Mouse (Mus musculus) small intestine, adult 2 months (tissue): ENCODE data around the gene Ahrr. TPM values are rescaled to one million over a fixed set of nuclear protein-coding genes. Genes with fewer than 3 reads are reported as not detected.
A peak's percentile ranks its signal among the peaks of the same experiment; 100 is the strongest.

Experiments
- H3K27ac ChIP-seq: fragments of 200-500 bp; 2 replicates; pipeline ENCODE4 v1.5.1; 2012; ENCODE audit warnings: low read depth, low read length, control low read depth, inconsistent platforms; ENCODE audit not compliant: insufficient read depth
- H3K27me3 ChIP-seq: fragments of 200-500 bp; 2 replicates; pipeline ENCODE4 v1.6.1; 2012; ENCODE audit warnings: mild to moderate bottlenecking, moderate library complexity, low read length, inconsistent platforms; ENCODE audit not compliant: control insufficient read depth, insufficient read depth
- H3K36me3 ChIP-seq: fragments of 200-500 bp; 2 replicates; pipeline ENCODE4 v1.6.1; 2012; ENCODE audit warnings: mild to moderate bottlenecking, low read length, control low read depth, inconsistent platforms; ENCODE audit not compliant: control insufficient read depth, insufficient read depth
- H3K4me1 ChIP-seq: fragments of 200-500 bp; 2 replicates; pipeline ENCODE4 v1.6.1; 2012; ENCODE audit warnings: low read length, inconsistent platforms, mixed read lengths; ENCODE audit not compliant: control insufficient read depth, insufficient read depth, insufficient read length
- H3K4me3 ChIP-seq: fragments of 200-500 bp; 2 replicates; pipeline ENCODE4 v1.5.1; 2012; ENCODE audit warnings: low read depth, mild to moderate bottlenecking, control low read depth, inconsistent platforms, low read length, moderate library complexity
- CTCF ChIP-seq: fragments of 200-500 bp; IDR thresholded peaks from 2 replicates; pipeline ENCODE4 v1.5.1; 2012; ENCODE audit warnings: low read depth, mild to moderate bottlenecking, control low read depth, inconsistent platforms, low read length, moderate library complexity, mixed read lengths; ENCODE audit not compliant: insufficient replicate concordance, insufficient read length; ENCODE audit errors: extremely low read depth
- POLR2A ChIP-seq: fragments of 200-500 bp; IDR thresholded peaks from 2 replicates; pipeline ENCODE4 v1.6.1; 2012; ENCODE audit warnings: low read depth, mild to moderate bottlenecking, control low read depth, inconsistent platforms, low read length, moderate library complexity
- WGBS: fragments of 180-500 bp; shearing (Covaris S2); methylation state at CpG from one replicate; pipeline ENCODE4 v1.1.7; 2018; 5-methylcytosine and 5-hydroxymethylcytosine counted together
- polyA plus RNA-seq: library from polyadenylated mRNA; depleted of rRNA; stranded (reverse); fragments of >200 nt; gene quantifications from 2 replicates; pipeline ENCODE4 v1.2.3, GENCODE M21; 2012

The Ahrr gene
- polyA plus RNA-seq, 1 experiment, result 1.6 TPM

GRCm38 (mm10) chr13:74305380-74305779 lies 13.2 kb upstream of the Ahrr start:
- Histone ChIP-seq H3K4me1 (peaks cover 7% of the 10 kb centered on the region; the same call in 1 of the 2 replicates), H3K4me3 (no peak overlapping the region), H3K27me3 (no peaks in the 10 kb centered on the region), H3K36me3 (peaks cover 61% of the 10 kb centered on the region), H3K27ac (no peak overlapping the region)
- 90% methylated on average over 6 of the region's 6 CpGs for WGBS
- no peak for TF ChIP-seq CTCF
- TF ChIP-seq POLR2A, result no peak

- peak; percentile 37; the same call in 1 of the 2 replicates for TF ChIP-seq CTCF
- no peak for TF ChIP-seq POLR2A
- H3K27ac ChIP-seq, result peak overlapping the region; percentile 82
- H3K27me3 ChIP-seq, result no peaks in the 10 kb centered on the region
- H3K4me3 ChIP-seq, result no peak overlapping the region
- H3K36me3 ChIP-seq, result peaks cover 40% of the 10 kb centered on the region
- 61% methylated on average over 10 of the region's 10 CpGs for WGBS
- H3K4me1 ChIP-seq, result peaks cover 7% of the 10 kb centered on the region; the same call in 1 of the 2 replicates
Measured at GRCm38 (mm10) chr13:74302050-74303037, 10.2 kb upstream of the Ahrr start.

- TF ChIP-seq CTCF (no peak), POLR2A (0 out of 2 replicates have a peak, but pooled peaks have one; percentile 17)
- H3K4me3 ChIP-seq, result peak overlapping the region; percentile 2; the same call in 1 of the 2 replicates
- no peaks in the 10 kb centered on the region for H3K27me3 ChIP-seq
- peaks cover 34% of the 10 kb centered on the region for H3K36me3 ChIP-seq
- H3K27ac ChIP-seq, result peak overlapping the region; percentile 82
- 30% methylated on average over 6 of the region's 6 CpGs for WGBS
- peaks cover 7% of the 10 kb centered on the region; the same call in 1 of the 2 replicates for H3K4me1 ChIP-seq
Measured at GRCm38 (mm10) chr13:74301607-74301984, 9.5 kb upstream of the Ahrr start.

GRCm38 (mm10) chr13:74300925-74301606 lies 8.9 kb upstream of the Ahrr start:
- 23% methylated on average over 4 of the region's 4 CpGs for WGBS
- Histone ChIP-seq H3K4me1 (peaks cover 7% of the 10 kb centered on the region; the same call in 1 of the 2 replicates), H3K27me3 (no peaks in the 10 kb centered on the region), H3K4me3 (peak overlapping the region; percentile 2; the same call in 1 of the 2 replicates), H3K36me3 (peaks cover 29% of the 10 kb centered on the region), H3K27ac (peak overlapping the region; percentile 80)
- TF ChIP-seq CTCF, result peak; percentile 90; the same call in 1 of the 2 replicates
- no peak for TF ChIP-seq POLR2A

- H3K27ac ChIP-seq, result no peak overlapping the region
- H3K4me3 ChIP-seq, result no peak overlapping the region
- 72% methylated on average over 7 of the region's 7 CpGs for WGBS
- H3K4me1 ChIP-seq, result peaks cover 1% of the 10 kb centered on the region; the same call in 1 of the 2 replicates
- no peaks in the 10 kb centered on the region for H3K27me3 ChIP-seq
- H3K36me3 ChIP-seq, result no peaks in the 10 kb centered on the region
- TF ChIP-seq POLR2A (no peak), CTCF (no peak)
Measured at GRCm38 (mm10) chr13:74296376-74296775, 4.2 kb upstream of the Ahrr start.

- WGBS, result 74% methylated on average over 5 of the region's 5 CpGs
- Histone ChIP-seq H3K27ac (no peak overlapping the region), H3K4me3 (no peak overlapping the region)
Measured at GRCm38 (mm10) chr13:74289646-74290045, 2.5 kb downstream of the Ahrr start.

More at GRCm38 (mm10) chr13:74289646-74290045, 2.5 kb downstream of the Ahrr start:
- no peak for TF ChIP-seq POLR2A
- TF ChIP-seq CTCF, result no peak
- H3K4me1 ChIP-seq, result no peaks in the 10 kb centered on the region
- H3K27me3 ChIP-seq, result no peaks in the 10 kb centered on the region
- no peaks in the 10 kb centered on the region for H3K36me3 ChIP-seq
